Mouse (Mus musculus) heart, adult 2 months (tissue): ENCODE data around the gene Kcnma1.

Source experiments
- CTCF ChIP-seq: fragments of 200-600 bp; IDR thresholded peaks from 2 replicates; pipeline ENCODE4 v1.8.1; 2022; ENCODE audit warnings: antibody characterized with exemption, mild to moderate bottlenecking, moderate library complexity
- EP300 ChIP-seq: fragments of 200-500 bp; IDR thresholded peaks from 2 replicates; pipeline ENCODE4 v1.6.1; 2011; ENCODE audit warnings: low read depth, low read length, control low read depth; ENCODE audit not compliant: insufficient read depth

DNA sequence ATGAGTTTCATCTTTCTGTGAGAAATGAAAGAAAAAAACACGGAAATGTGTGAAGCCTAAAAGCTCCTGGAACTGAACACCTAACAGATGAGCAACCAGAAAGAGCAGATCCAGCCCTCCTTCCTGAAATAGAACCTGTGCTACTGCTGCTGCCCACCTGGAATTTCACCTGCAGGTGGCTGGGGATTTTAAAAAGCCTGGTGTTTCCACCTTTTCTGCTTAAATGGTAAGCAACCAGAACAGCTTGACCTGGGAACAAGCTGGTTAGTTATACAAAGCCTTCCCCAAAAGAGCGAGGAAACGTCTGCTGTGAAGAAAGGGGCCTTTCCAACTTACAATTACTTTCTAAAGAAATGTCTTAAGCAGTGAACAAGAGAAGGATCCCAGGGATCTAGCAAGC lies 404.2 kb downstream of the Kcnma1 start:
- TF ChIP-seq CTCF = no peak
- TF ChIP-seq EP300 = no peak
